Mouse (Mus musculus) small intestine, adult 2 months (tissue): ENCODE data around the gene Ccdc150. TPM values are rescaled to one million over a fixed set of nuclear protein-coding genes. Genes with fewer than 3 reads are reported as not detected.

Experiments used
- H3K27ac ChIP-seq: fragments of 200-500 bp; 2 replicates; pipeline ENCODE4 v1.5.1; 2012; ENCODE audit warnings: low read depth, low read length, control low read depth, inconsistent platforms; ENCODE audit not compliant: insufficient read depth
- H3K27me3 ChIP-seq: fragments of 200-500 bp; 2 replicates; pipeline ENCODE4 v1.6.1; 2012; ENCODE audit warnings: mild to moderate bottlenecking, moderate library complexity, low read length, inconsistent platforms; ENCODE audit not compliant: control insufficient read depth, insufficient read depth
- H3K36me3 ChIP-seq: fragments of 200-500 bp; 2 replicates; pipeline ENCODE4 v1.6.1; 2012; ENCODE audit warnings: mild to moderate bottlenecking, low read length, control low read depth, inconsistent platforms; ENCODE audit not compliant: control insufficient read depth, insufficient read depth
- H3K4me1 ChIP-seq: fragments of 200-500 bp; 2 replicates; pipeline ENCODE4 v1.6.1; 2012; ENCODE audit warnings: low read length, inconsistent platforms, mixed read lengths; ENCODE audit not compliant: control insufficient read depth, insufficient read depth, insufficient read length
- H3K4me3 ChIP-seq: fragments of 200-500 bp; 2 replicates; pipeline ENCODE4 v1.5.1; 2012; ENCODE audit warnings: low read depth, mild to moderate bottlenecking, control low read depth, inconsistent platforms, low read length, moderate library complexity
- CTCF ChIP-seq: fragments of 200-500 bp; IDR thresholded peaks from 2 replicates; pipeline ENCODE4 v1.5.1; 2012; ENCODE audit warnings: low read depth, mild to moderate bottlenecking, control low read depth, inconsistent platforms, low read length, moderate library complexity, mixed read lengths; ENCODE audit not compliant: insufficient replicate concordance, insufficient read length; ENCODE audit errors: extremely low read depth
- POLR2A ChIP-seq: fragments of 200-500 bp; IDR thresholded peaks from 2 replicates; pipeline ENCODE4 v1.6.1; 2012; ENCODE audit warnings: low read depth, mild to moderate bottlenecking, control low read depth, inconsistent platforms, low read length, moderate library complexity
- WGBS: fragments of 180-500 bp; shearing (Covaris S2); methylation state at CpG from one replicate; pipeline ENCODE4 v1.1.7; 2018; 5-methylcytosine and 5-hydroxymethylcytosine counted together
- polyA plus RNA-seq: library from polyadenylated mRNA; depleted of rRNA; stranded (reverse); fragments of >200 nt; gene quantifications from 2 replicates; pipeline ENCODE4 v1.2.3, GENCODE M21; 2012; rRNA removed

Gene Ccdc150
- not detected in 2 replicates for polyA plus RNA-seq

GRCm38 (mm10) chr1:54250158-54250866 is at the start of gene Ccdc150:
Ccdc150 (plus strand) TSS chr1:54250683.
- Histone ChIP-seq H3K36me3 (no peaks in the 10 kb centered on the region), H3K27me3 (no peaks in the 10 kb centered on the region), H3K27ac (no peak within 1 kb of the TSS), H3K4me1 (peaks cover 2% of the 10 kb centered on the region; the same call in 1 of the 2 replicates), H3K4me3 (peak within 1 kb of the TSS; percentile 69)
- TF ChIP-seq CTCF = no peak
- TF ChIP-seq POLR2A = no peak
- 14% methylated on average over 33 of the region's 33 CpGs for WGBS

- no peak overlapping the region for H3K4me3 ChIP-seq
- H3K36me3 ChIP-seq = no peaks in the 10 kb centered on the region
- H3K4me1 ChIP-seq = no peaks in the 10 kb centered on the region
- TF ChIP-seq POLR2A (no peak), CTCF (no peak)
- H3K27ac ChIP-seq = no peak overlapping the region
- no peaks in the 10 kb centered on the region for H3K27me3 ChIP-seq
- 94% methylated on average over 3 of the region's 3 CpGs for WGBS
These were observed 30.2 kb upstream of the Ccdc150 start for GRCm38 (mm10) chr1:54220273-54220672.

GRCm38 (mm10) chr1:54242722-54243121 is 7.8 kb upstream of the Ccdc150 start:
- no peak overlapping the region for H3K27ac ChIP-seq
- no peak overlapping the region for H3K4me3 ChIP-seq
- no peaks in the 10 kb centered on the region; the same call in 1 of the 2 replicates for H3K27me3 ChIP-seq
- WGBS = 90% methylated on average over 4 of the region's 4 CpGs
- no peaks in the 10 kb centered on the region for H3K4me1 ChIP-seq
- TF ChIP-seq POLR2A = no peak
- no peaks in the 10 kb centered on the region for H3K36me3 ChIP-seq

GRCm38 (mm10) chr1:54275552-54275951 is 25.1 kb downstream of the Ccdc150 start:
- no peaks in the 10 kb centered on the region for H3K36me3 ChIP-seq
- no peaks in the 10 kb centered on the region for H3K4me1 ChIP-seq
- WGBS = 58% methylated on average over 3 of the region's 3 CpGs
- TF ChIP-seq POLR2A = no peak
- no peak for TF ChIP-seq CTCF
- H3K27ac ChIP-seq = no peak overlapping the region
- H3K27me3 ChIP-seq = no peaks in the 10 kb centered on the region
- H3K4me3 ChIP-seq = no peak overlapping the region

- Histone ChIP-seq H3K4me3 (no peak overlapping the region), H3K27ac (no peak overlapping the region), H3K36me3 (no peaks in the 10 kb centered on the region), H3K4me1 (no peaks in the 10 kb centered on the region), H3K27me3 (no peaks in the 10 kb centered on the region)
- WGBS = 84% methylated on average over 1 of the region's 1 CpGs
- no peak for TF ChIP-seq CTCF
- no peak for TF ChIP-seq POLR2A
These were observed 29.1 kb downstream of the Ccdc150 start for GRCm38 (mm10) chr1:54279628-54280027.

- WGBS = 85% methylated on average over 3 of the region's 3 CpGs
- no peak overlapping the region for H3K27ac ChIP-seq
- TF ChIP-seq POLR2A (no peak), CTCF (no peak)
These were observed 30.2 kb downstream of the Ccdc150 start for GRCm38 (mm10) chr1:54280651-54281050.

GRCm38 (mm10) chr1:54306404-54306803 is 55.9 kb downstream of the Ccdc150 start:
- H3K36me3 ChIP-seq = no peaks in the 10 kb centered on the region
- H3K4me3 ChIP-seq = no peak overlapping the region
- no peak overlapping the region for H3K27ac ChIP-seq
- no peaks in the 10 kb centered on the region for H3K4me1 ChIP-seq
- no peak for TF ChIP-seq CTCF
- TF ChIP-seq POLR2A = no peak
- no peaks in the 10 kb centered on the region for H3K27me3 ChIP-seq
- WGBS = 21% methylated on average over 2 of the region's 2 CpGs

More at GRCm38 (mm10) chr1:54280651-54281050, 30.2 kb downstream of the Ccdc150 start:
- Histone ChIP-seq H3K27me3 (no peaks in the 10 kb centered on the region), H3K4me3 (no peak overlapping the region), H3K4me1 (no peaks in the 10 kb centered on the region), H3K36me3 (no peaks in the 10 kb centered on the region)
